Mouse (Mus musculus): Measurements from ENCODE around the gene Gan.

The Gan gene

DNA sequence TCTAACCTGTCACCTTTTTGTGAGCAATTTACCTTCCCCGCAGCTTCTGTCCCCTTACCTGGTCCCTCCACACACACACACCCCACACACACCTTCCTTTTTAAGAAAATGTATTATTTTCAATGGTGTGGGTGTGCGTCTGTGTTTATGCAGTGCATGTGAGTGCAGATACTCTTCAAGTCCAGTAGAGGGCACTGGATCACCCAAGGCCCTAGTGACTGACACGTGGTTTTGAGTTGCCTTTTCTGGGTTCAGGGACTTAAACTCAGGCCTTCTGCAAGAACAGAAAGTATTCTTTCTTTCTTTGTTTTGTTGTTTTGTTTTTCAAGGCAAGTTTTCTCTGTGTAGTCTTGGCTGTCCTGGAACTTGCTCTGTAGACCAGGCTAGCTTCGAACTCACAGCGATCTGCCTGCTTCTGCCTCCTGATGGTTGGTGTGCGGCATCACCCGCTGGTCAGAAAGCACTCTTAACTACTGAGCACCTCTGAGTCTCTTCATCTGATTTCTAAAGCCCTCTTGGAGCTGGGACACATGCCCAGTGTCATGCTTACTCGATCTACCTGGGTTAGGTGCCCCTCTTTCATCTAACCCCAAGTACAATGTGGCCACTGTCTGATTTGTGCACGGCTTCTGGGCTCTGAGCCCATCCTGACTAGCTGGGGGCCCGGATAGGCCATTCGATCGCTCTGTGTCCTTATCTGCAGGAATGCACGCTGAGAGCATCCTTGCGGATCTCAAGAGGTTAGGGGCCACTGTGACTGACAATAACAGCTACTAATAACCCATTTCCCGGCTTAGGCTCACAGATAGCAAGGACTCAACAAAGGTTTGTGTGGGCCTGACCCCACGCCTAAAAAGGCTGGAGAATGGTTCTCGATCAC lies 95.7 kb downstream of the Gan start:
- DNase-seq (ENCODE audit: low spot score in 2 of 2) = peak; percentile 27 to 36

DNA sequence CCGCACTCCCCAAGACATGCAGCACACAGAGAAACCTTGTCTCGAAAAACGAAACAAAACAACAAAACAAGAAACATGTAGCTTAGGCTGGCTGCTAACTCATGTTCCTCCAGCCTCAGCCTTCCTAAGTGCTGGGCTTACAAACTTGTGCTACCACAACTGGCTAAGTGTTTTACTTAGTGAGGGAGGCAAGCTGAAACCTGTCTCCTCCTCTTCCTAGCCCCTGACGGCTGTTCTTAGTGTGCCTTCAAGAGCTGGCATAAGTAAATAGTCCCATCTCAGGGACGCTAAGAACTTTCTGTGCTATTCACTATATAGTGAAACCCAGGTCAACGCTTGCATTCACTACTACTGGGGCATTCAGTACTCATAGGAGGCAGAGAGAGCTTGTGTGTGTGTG lies 96.6 kb downstream of the Gan start:
- no peak for DNase-seq (ENCODE audit: low spot score in 2 of 2)

DNA sequence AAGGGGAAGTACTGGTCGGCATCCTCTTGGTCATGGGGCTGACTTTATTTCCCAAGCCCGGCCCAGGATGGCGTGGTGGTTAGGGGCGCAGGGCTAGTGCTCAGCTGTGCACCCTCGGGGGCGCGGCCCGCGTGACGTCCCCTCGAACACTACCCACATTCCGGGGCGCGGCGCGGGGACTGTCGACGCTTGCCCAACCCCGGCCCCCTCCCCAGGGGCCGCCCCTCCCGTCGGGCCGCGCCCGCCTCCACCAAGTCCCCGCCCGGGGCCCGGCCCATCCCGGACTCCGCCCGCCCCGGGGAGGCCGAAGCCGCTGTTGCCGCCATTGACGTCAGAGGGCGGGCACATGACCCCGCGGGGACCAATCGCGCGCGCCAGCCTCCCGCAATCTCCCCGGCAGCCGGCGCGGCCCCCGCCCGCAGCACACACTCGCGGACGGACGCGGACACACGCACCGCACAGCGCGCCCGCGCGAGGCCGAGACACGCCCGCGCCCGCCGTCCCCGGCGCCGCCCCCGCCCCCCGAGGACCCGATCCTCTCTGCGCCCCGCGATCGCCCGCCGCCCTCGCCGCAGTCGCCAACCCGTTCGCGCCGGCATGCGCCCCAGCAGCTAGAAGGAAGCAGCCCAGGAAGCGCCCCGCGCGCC lies 98.5 kb downstream of the Gan start:
- DNase-seq (ENCODE audit: low spot score in 2 of 2) = peak; percentile 95 to 96

DNA sequence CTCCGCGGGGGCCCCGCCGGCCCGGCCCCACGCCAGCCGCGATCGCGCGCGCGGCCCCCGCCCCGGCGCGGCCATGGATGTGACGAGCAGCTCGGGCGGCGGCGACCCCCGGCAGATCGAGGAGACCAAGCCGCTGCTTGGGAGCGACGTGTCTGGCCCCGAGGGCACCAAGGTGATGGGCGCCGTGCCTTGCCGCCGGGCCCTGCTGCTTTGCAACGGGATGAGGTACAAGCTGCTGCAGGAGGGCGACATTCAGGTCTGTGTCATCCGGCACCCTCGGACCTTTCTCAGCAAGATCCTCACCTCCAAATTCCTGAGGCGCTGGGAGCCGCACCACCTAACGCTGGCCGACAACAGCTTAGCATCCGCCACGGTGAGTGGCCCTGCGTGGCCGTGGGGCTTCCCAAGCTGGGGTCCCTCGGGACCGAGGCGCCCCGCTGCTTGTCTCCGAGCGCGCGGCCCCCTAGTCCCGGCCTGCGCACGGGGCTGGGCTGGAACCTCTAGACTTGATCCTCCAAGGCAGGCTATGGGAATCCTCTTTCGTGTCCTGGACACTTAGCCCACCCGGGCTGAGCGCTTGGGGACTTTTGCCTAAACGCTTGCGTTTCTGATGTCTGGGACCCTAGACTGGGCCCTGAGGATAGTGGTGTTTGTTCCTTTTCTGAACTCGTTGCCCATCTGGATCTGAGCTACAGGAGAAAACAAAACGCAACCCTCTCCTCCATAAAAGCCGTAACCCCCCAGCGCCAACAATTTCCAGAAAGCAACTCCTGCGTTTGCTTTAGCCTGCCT lies 99.3 kb downstream of the Gan start, which contains the start of gene Cmip:
Cmip (plus strand) TSS at position 36 of the 792 bp plus-strand sequence.
- DNase-seq (ENCODE audit: low spot score in 2 of 2) = peak; percentile 55 to 57

- DNase-seq (ENCODE audit: low spot score in 2 of 2) = peak; percentile 48 to 49
Observed at GRCm38 (mm10) chr8:117257821-117258575, 100.1 kb downstream of the Gan start.

DNA sequence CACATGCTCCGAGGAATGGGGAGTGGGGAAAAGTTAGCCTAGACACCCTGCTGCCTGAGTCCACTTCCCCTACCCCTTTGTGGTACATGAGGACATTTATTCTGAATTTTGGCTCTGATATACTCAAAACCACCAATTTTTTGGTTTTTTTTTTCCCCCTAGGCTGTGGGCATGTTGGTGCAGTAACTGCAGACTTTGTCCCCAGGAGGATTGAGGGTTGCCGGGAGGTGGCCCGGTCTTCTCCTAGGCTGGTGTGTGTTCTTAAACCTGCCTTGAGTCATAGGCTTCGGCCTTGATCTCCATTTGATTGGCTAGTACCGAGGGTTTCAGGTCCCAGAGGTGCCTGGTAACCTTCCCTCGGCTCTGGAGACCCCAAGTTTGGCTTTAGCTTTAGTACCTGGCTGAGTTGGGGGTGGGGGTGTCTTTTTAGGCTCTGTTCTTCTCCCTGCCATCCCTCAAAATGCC lies 100.7 kb downstream of the Gan start:
- DNase-seq (ENCODE audit: low spot score in 2 of 2) = peak in 1 of 2 experiments; percentile 29

- DNase-seq (ENCODE audit: low spot score in 2 of 2) = peak in 1 of 2 experiments; percentile 8
Observed at GRCm38 (mm10) chr8:117259431-117260001, 101.6 kb downstream of the Gan start.

GRCm38 (mm10) chr8:117260234-117260929 lies 102.4 kb downstream of the Gan start:
- DNase-seq (ENCODE audit: low spot score in 2 of 2) = no peak

GRCm38 (mm10) chr8:117260930-117261475 lies 103.1 kb downstream of the Gan start:
- DNase-seq (ENCODE audit: low spot score in 2 of 2) = no peak

- DNase-seq (ENCODE audit: low spot score in 2 of 2) = no peak
Observed at GRCm38 (mm10) chr8:117261702-117262101, 103.8 kb downstream of the Gan start.

GRCm38 (mm10) chr8:117262685-117263084 lies 104.8 kb downstream of the Gan start:
- DNase-seq (ENCODE audit: low spot score in 2 of 2) = no peak

DNA sequence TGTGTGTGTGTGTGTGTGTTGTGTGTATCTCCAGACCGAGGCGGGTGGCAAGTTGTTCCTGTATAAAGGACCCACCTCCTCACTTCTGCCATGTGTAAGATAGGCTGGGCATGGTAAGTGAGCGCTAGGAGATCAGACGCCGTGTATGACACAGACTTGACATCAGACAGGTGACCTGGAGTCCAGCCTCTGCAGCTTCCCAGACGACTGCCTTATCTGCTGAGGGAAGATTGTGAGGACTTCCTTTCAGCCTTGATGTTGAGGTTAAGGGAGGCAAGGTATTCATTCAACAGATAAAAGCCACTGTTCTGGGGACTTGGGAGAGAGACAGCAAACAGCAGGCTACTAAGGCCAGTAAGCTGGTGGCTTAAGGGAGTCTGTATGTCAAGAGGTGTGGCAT lies 105.5 kb downstream of the Gan start:
- DNase-seq (ENCODE audit: low spot score in 2 of 2) = no peak

- DNase-seq (ENCODE audit: low spot score in 2 of 2) = no peak
Observed at GRCm38 (mm10) chr8:117265079-117265478, 107.1 kb downstream of the Gan start.
